Comparison of ENCODE assay signal across 8 mouse cellular contexts in the genomic region with DNA sequence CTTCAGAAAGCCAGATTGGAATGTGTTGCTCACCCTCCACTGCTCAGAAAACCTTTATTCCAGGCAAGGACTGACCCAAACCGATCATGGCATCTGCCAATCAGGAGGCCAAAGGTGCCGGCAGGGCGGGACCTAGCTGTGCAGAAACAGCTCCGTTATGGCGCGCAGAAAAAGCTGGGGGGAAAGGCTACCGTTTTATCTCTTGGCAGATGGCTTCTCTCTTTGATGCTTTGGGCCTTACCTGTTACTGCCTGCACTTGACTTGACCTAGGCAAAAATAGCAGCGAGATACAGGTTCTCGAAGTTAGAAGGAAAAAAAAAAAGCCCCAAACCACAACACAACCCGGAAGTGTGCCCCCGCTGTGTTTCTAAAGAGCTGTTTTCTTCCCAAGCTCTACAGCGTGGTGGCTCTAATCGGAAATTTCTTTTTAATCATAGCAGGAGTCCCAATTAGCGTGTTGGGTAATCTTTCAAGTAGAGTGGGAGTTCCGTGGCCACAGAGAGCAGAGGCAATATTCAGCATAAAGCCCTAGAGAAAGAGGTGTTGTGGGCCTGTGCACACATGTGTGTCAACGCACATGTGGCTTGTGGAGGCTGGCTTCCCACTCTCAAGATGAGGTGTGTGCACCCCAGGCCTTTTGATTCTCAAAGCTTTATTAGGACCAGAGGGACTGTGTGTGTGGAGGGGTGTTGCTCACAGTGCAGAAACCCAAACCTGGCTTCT.
A peak's percentile ranks its signal among the peaks of the same experiment; 100 is the strongest.
DNase-seq lines count a peak whose midpoint lies in the region; ATAC-seq and TF ChIP-seq lines count a peak whose summit lies in the region.

No protein-coding gene starts in this region.

- no peaks in the 10 kb centered on the region for H3K36me3 ChIP-seq in lung, embryonic 14.5 days (ENCODE audit: insufficient read depth)
- H3K36me3 ChIP-seq in hindbrain, embryonic 15.5 days, result no peaks in the 10 kb centered on the region
- H3K36me3 ChIP-seq in liver, embryonic 14.5 days (replicated peaks; ENCODE audit: control insufficient read depth, insufficient read depth, low read depth), result no peaks in the 10 kb centered on the region

- peak; percentile 44 for DNase-seq in lung, embryonic 14.5 days
- DNase-seq in lung, postnatal 25 days (ENCODE audit: low spot score), result no peak
- peak; percentile 72 for DNase-seq in embryo, embryonic 11 days
- peak in 1 of 3 experiments; percentile 20 for DNase-seq in liver, embryonic 14.5 days (ENCODE audit: low read depth in 3 of 3, low spot score in 3 of 3)
- peak; percentile 83 for DNase-seq in retina, embryonic 14.5 days (ENCODE audit: low spot score)
- no peak for DNase-seq in left cerebral cortex, adult 18-20 months (ENCODE audit: low spot score in 2 of 2)
- no peak for DNase-seq in layer of hippocampus, adult 9-10 months (ENCODE audit: low spot score)

- TF ChIP-seq EP300 in liver, embryonic 14.5 days (IDR thresholded peaks at IDR 0.05; ENCODE audit: low read depth), result no peak

- no peaks in the 10 kb centered on the region for H3K9me3 ChIP-seq in lung, embryonic 14.5 days (ENCODE audit: low read depth, low read length)
- H3K9me3 ChIP-seq in hindbrain, embryonic 15.5 days, result no peaks in the 10 kb centered on the region
- H3K9me3 ChIP-seq in liver, embryonic 14.5 days (ENCODE audit: control insufficient read depth, low read length), result no peaks in the 10 kb centered on the region

- H3K9ac ChIP-seq in lung, embryonic 14.5 days, result peak overlapping the region; percentile 38; the same call in 1 of the 2 replicates
- H3K9ac ChIP-seq in hindbrain, embryonic 15.5 days, result 0 out of 2 replicates have a peak overlapping the region, but pooled peaks have one; percentile 5
- peak overlapping the region; percentile 52 for H3K9ac ChIP-seq in liver, embryonic 14.5 days (replicated peaks)

- H3K4me2 ChIP-seq in lung, embryonic 14.5 days, result peak overlapping the region; percentile 57
- peak overlapping the region; percentile 39 for H3K4me2 ChIP-seq in hindbrain, embryonic 15.5 days
- peak overlapping the region; percentile 68 for H3K4me2 ChIP-seq in liver, embryonic 14.5 days (ENCODE audit: low read depth)

- H3K4me1 ChIP-seq in lung, embryonic 14.5 days (ENCODE audit: insufficient read depth), result peaks cover 13% of the 10 kb centered on the region
- H3K4me1 ChIP-seq in hindbrain, embryonic 15.5 days (replicated peaks), result peaks cover 63% of the 10 kb centered on the region
- H3K4me1 ChIP-seq in liver, embryonic 14.5 days (replicated peaks; ENCODE audit: control insufficient read depth in 2 of 2, insufficient read depth in 2 of 2, low read length in 1 of 2), result peaks cover 18 to 23% of the 10 kb centered on the region in 2 experiments

- ATAC-seq in lung, embryonic 14.5 days (ENCODE audit: insufficient read depth), result no peak
- ATAC-seq in hindbrain, embryonic 15.5 days (ENCODE audit: low FRiP score, low read depth), result no peak
- ATAC-seq in liver, embryonic 14.5 days (ENCODE audit: insufficient read depth), result peak; percentile 69

- H3K27ac ChIP-seq in lung, embryonic 14.5 days (ENCODE audit: low read depth), result no peak overlapping the region
- H3K27ac ChIP-seq in hindbrain, embryonic 15.5 days (replicated peaks), result no peak overlapping the region
- peak overlapping the region; percentile 15 for H3K27ac ChIP-seq in liver, embryonic 14.5 days

- H3K4me3 ChIP-seq in lung, embryonic 14.5 days (ENCODE audit: low read depth, low read length), result peak overlapping the region; percentile 26
- no peak overlapping the region; the same call in 1 of the 2 replicates for H3K4me3 ChIP-seq in hindbrain, embryonic 15.5 days
- H3K4me3 ChIP-seq in liver, embryonic 14.5 days (ENCODE audit: insufficient read depth in 1 of 2, low read depth in 2 of 2, low read length in 2 of 2), result peak overlapping the region; percentile 40 to 49

- no peak for TF ChIP-seq CTCF in lung, embryonic 14.5 days (IDR thresholded peaks at IDR 0.05; ENCODE audit: low read depth)
- no peak for TF ChIP-seq CTCF in liver, embryonic 14.5 days (IDR thresholded peaks at IDR 0.05; ENCODE audit: low read depth)

- H3K27me3 ChIP-seq in lung, embryonic 14.5 days (ENCODE audit: insufficient read depth, low read length), result peaks cover 42% of the 10 kb centered on the region
- 0 out of 2 replicates have a peak, but pooled peaks cover 8% of the 10 kb centered on the region for H3K27me3 ChIP-seq in hindbrain, embryonic 15.5 days
- peaks cover 13% of the 10 kb centered on the region for H3K27me3 ChIP-seq in liver, embryonic 14.5 days (ENCODE audit: control insufficient read depth, insufficient read depth, low read length)

- 10% methylated on average over 16 of the region's 16 CpGs for whole genome bisulfite sequencing in lung, embryonic 14.5 days
- WGBS in hindbrain, embryonic 15.5 days, result 7% methylated on average over 16 of the region's 16 CpGs
- 8% methylated on average over 16 of the region's 16 CpGs for WGBS in liver, embryonic 14.5 days (ENCODE audit: insufficient replicate concordance)

Comparison
In these comparisons a context has a peak if more than half of its experiments do, and no peak if none do; other contexts are left out.
1. DNase-seq: peak in lung, embryonic 14.5 days (single experiment), embryo, embryonic 11 days (single experiment) and retina, embryonic 14.5 days (single experiment); none in lung, postnatal 25 days (single experiment), left cerebral cortex, adult 18-20 months (0 of 2) and layer of hippocampus, adult 9-10 months (single experiment).
2. Peak in every context shown above with its lines, with median percentiles within 50 percentile points of each other: H3K4me2 ChIP-seq and H3K9ac ChIP-seq.